Mouse (Mus musculus): Measurements from ENCODE around the gene Arhgap21.
"Not testable (repeated sequence)": the region's sequence is repeated elsewhere in the genome, so short reads cannot be mapped to it uniquely, and the experiment has no call there.

Arhgap21 gene

GRCm38 (mm10) chr2:20955996-20956395, 12.7 kb downstream of the Arhgap21 start:
- ChIA-PET CTCF (interaction anchor here in 2 of 4 experiments (0.5 to 1.8 kb wide), 2 partner anchors 57 to 98 kb away, joined by 3 to 7 read pairs; no protein-coding TSS in a partner anchor), POLR2A (interaction anchor here in 3 of 4 experiments (0.5 to 5.2 kb wide), 9 partner anchors 9 to 57 kb away, joined by 3 to 40 read pairs (median 7); partner anchors contain the start of gene Arhgap21 (in 2 of the 3))

GRCm38 (mm10) chr2:20955376-20955775, 13.3 kb downstream of the Arhgap21 start:
- ChIA-PET CTCF (interaction anchor here in 2 of 4 experiments (0.7 to 1.8 kb wide), 2 partner anchors 57 to 1003 kb away, joined by 3 to 7 read pairs; no protein-coding TSS in a partner anchor), POLR2A (interaction anchor here in 3 of 4 experiments (0.5 to 5.2 kb wide), 9 partner anchors 10 to 57 kb away, joined by 3 to 40 read pairs (median 7); partner anchors contain the start of gene Arhgap21 (in 2 of the 3))

GRCm38 (mm10) chr2:20952716-20953115, 16.0 kb downstream of the Arhgap21 start:
- POLR2A ChIA-PET = interaction anchor here (0.8 to 8.7 kb wide), 7 partner anchors 8 to 16 kb away, joined by 3 to 87 read pairs (median 5); partner anchors contain the start of gene Arhgap21 (in 2 of the 4)
- CTCF ChIA-PET = interaction anchor here in 1 of 4 experiments (1.2 kb wide), 1 partner anchor 17 kb away, joined by 3 read pairs; no protein-coding TSS in a partner anchor

GRCm38 (mm10) chr2:20949168-20949567, 19.5 kb downstream of the Arhgap21 start:
- ChIA-PET CTCF (no interaction called here), POLR2A (interaction anchor here in 3 of 4 experiments (0.5 to 8.7 kb wide), 6 partner anchors 8 to 49 kb away, joined by 3 to 87 read pairs (median 3); partner anchors contain the start of gene Arhgap21 (in 2 of the 3))

GRCm38 (mm10) chr2:20947036-20947435, 21.6 kb downstream of the Arhgap21 start:
- CTCF ChIA-PET = no interaction called here
- POLR2A ChIA-PET = interaction anchor here in 3 of 4 experiments (0.9 to 8.7 kb wide), 7 partner anchors 8 to 24 kb away, joined by 3 to 87 read pairs (median 4); partner anchors contain the start of gene Arhgap21 (in 2 of the 3)

GRCm38 (mm10) chr2:20945596-20945995, 23.1 kb downstream of the Arhgap21 start:
- ChIA-PET POLR2A (interaction anchor here in 2 of 4 experiments (6.9 to 8.7 kb wide), 3 partner anchors 14 to 22 kb away, joined by 30 to 87 read pairs (median 57); partner anchors contain the start of gene Arhgap21 (in 2 of the 2)), CTCF (no interaction called here)

- CTCF ChIA-PET = interaction anchor here in 1 of 4 experiments (1.0 kb wide), 1 partner anchor 8 kb away, joined by 3 read pairs; no protein-coding TSS in a partner anchor
- POLR2A ChIA-PET = interaction anchor here (0.7 to 7.1 kb wide), 22 partner anchors 8 to 1952 kb away, joined by 3 to 57 read pairs (median 4); partner anchors contain the start of gene Arhgap21 (in 3 of the 4)
Measured at GRCm38 (mm10) chr2:20943730-20944454, 24.8 kb downstream of the Arhgap21 start.

GRCm38 (mm10) chr2:20943222-20943621, 25.5 kb downstream of the Arhgap21 start:
- ChIA-PET POLR2A (interaction anchor here (0.9 to 7.1 kb wide), 15 partner anchors 9 to 733 kb away, joined by 3 to 57 read pairs (median 4); partner anchors contain the start of gene Arhgap21 (in 2 of the 4)), CTCF (interaction anchor here in 1 of 4 experiments (0.6 kb wide), 1 partner anchor 266 kb away, joined by 5 read pairs; no protein-coding TSS in a partner anchor)

- ChIA-PET POLR2A (interaction anchor here in 3 of 4 experiments (0.6 to 7.1 kb wide), 10 partner anchors 9 to 1500 kb away, joined by 3 to 57 read pairs (median 5); partner anchors contain the start of gene Arhgap21 (in 3 of the 3)), CTCF (interaction anchor here in 1 of 4 experiments (0.6 kb wide), 1 partner anchor 265 kb away, joined by 5 read pairs; no protein-coding TSS in a partner anchor)
Measured at GRCm38 (mm10) chr2:20942434-20943198, 26.1 kb downstream of the Arhgap21 start.

- POLR2A ChIA-PET = interaction anchor here in 3 of 4 experiments (0.6 to 6.9 kb wide), 11 partner anchors 8 to 42 kb away, joined by 3 to 30 read pairs (median 5); partner anchors contain the start of gene Arhgap21 (in 2 of the 3)
- CTCF ChIA-PET = no interaction called here
Measured at GRCm38 (mm10) chr2:20941105-20941504, 27.6 kb downstream of the Arhgap21 start.

- ChIA-PET CTCF (no interaction called here), POLR2A (interaction anchor here in 3 of 4 experiments (0.5 to 6.9 kb wide), 10 partner anchors 8 to 270 kb away, joined by 3 to 30 read pairs (median 4); partner anchors contain the start of gene Arhgap21 (in 2 of the 3))
Measured at GRCm38 (mm10) chr2:20939367-20939766, 29.3 kb downstream of the Arhgap21 start.

- ChIA-PET POLR2A (interaction anchor here in 3 of 4 experiments (0.6 to 2.8 kb wide), 8 partner anchors 11 to 244 kb away, joined by 3 to 19 read pairs (median 3); partner anchors contain the start of gene Arhgap21 (in 3 of the 3)), CTCF (interaction anchor here in 3 of 4 experiments (0.5 to 1.5 kb wide), 5 partner anchors 27 to 1256 kb away, joined by 3 to 5 read pairs (median 3); no protein-coding TSS in a partner anchor)
Measured at GRCm38 (mm10) chr2:20936609-20937221, 32.0 kb downstream of the Arhgap21 start.

GRCm38 (mm10) chr2:20934406-20934805, 34.3 kb downstream of the Arhgap21 start:
- POLR2A ChIA-PET = interaction anchor here in 2 of 4 experiments (1.2 to 4.5 kb wide), 3 partner anchors 18 to 265 kb away, joined by 3 to 21 read pairs (median 9); partner anchors contain the start of gene Arhgap21 (in 1 of the 2)
- CTCF ChIA-PET = no interaction called here

GRCm38 (mm10) chr2:20932748-20933313, 35.9 kb downstream of the Arhgap21 start:
- POLR2A ChIA-PET = interaction anchor here (0.7 to 4.6 kb wide), 12 partner anchors 9 to 36 kb away, joined by 3 to 30 read pairs (median 4); partner anchors contain the start of gene Arhgap21 (in 3 of the 4)
- CTCF ChIA-PET = interaction anchor here in 3 of 4 experiments (0.5 to 1.1 kb wide), 3 partner anchors 17 to 37 kb away, joined by 3 read pairs; no protein-coding TSS in a partner anchor

- CTCF ChIA-PET = not testable (repeated sequence)
Measured at GRCm38 (mm10) chr2:20931761-20932160, 36.9 kb downstream of the Arhgap21 start.

GRCm38 (mm10) chr2:20928454-20928853, 40.2 kb downstream of the Arhgap21 start:
- ChIA-PET CTCF (no interaction called here), POLR2A (interaction anchor here in 2 of 4 experiments (0.6 to 2.4 kb wide), 6 partner anchors 12 to 273 kb away, joined by 3 to 7 read pairs (median 4); no protein-coding TSS in a partner anchor)

More at GRCm38 (mm10) chr2:20931761-20932160, 36.9 kb downstream of the Arhgap21 start:
- POLR2A ChIA-PET = interaction anchor here in 2 of 4 experiments (1.2 to 4.6 kb wide), 4 partner anchors 11 to 37 kb away, joined by 6 to 30 read pairs (median 16); partner anchors contain the start of gene Arhgap21 (in 2 of the 2)

- ChIA-PET POLR2A (interaction anchor here in 1 of 4 experiments (0.7 to 1.9 kb wide), 2 partner anchors 29 to 45 kb away, joined by 3 to 5 read pairs; no protein-coding TSS in a partner anchor), CTCF (no interaction called here)
Measured at GRCm38 (mm10) chr2:20924938-20925337, 43.7 kb downstream of the Arhgap21 start.
